Mouse (Mus musculus) intestine, postnatal 0 days (tissue): ENCODE data around the gene Eif2s2. TPM values are rescaled to one million over a fixed set of nuclear protein-coding genes. Genes with fewer than 3 reads are reported as not detected.
A peak's percentile ranks its signal among the peaks of the same experiment; 100 is the strongest.

ENCODE experiments used
- ATAC-seq: fragments of 200-750 bp; cut with Nextera tagmentation; 2 replicates; pipeline ENCODE4 v1.8.0; 2017; ENCODE audit warnings: mild to moderate bottlenecking, moderate TSS enrichment, moderate library complexity
- H3K27ac ChIP-seq: fragments of 300-500 bp; sonication (generic); 2 replicates; pipeline ENCODE4 v1.5.1; 2014; ENCODE audit warnings: mild to moderate bottlenecking, low read depth, low read length, moderate library complexity
- H3K27me3 ChIP-seq: fragments of 300-500 bp; sonication (generic); replicated peaks from 2 replicates; pipeline ENCODE4 v1.6.1; 2014; ENCODE audit warnings: low read length, mixed read lengths; ENCODE audit not compliant: control insufficient read depth, insufficient read depth
- H3K36me3 ChIP-seq: fragments of 300-500 bp; sonication (generic); 2 replicates; pipeline ENCODE4 v1.6.1; 2014; ENCODE audit warnings: mild to moderate bottlenecking, moderate library complexity; ENCODE audit not compliant: control insufficient read depth, insufficient read depth
- H3K4me1 ChIP-seq: fragments of 300-500 bp; sonication (generic); replicated peaks from 2 replicates; pipeline ENCODE4 v1.6.1; 2014; ENCODE audit warnings: antibody characterized with exemption, low read length, mixed read lengths; ENCODE audit not compliant: control insufficient read depth, insufficient read depth
- H3K4me2 ChIP-seq: fragments of 300-500 bp; sonication (generic); replicated peaks from 2 replicates; pipeline ENCODE4 v1.6.1; 2014; ENCODE audit warnings: low read depth, mild to moderate bottlenecking, moderate library complexity
- H3K4me3 ChIP-seq: fragments of 300-500 bp; sonication (generic); 2 replicates; pipeline ENCODE4 v1.5.1; 2014; ENCODE audit warnings: low read depth, low read length
- H3K9ac ChIP-seq: fragments of 300-500 bp; sonication (generic); 2 replicates; pipeline ENCODE4 v1.6.1; 2014; ENCODE audit warnings: mild to moderate bottlenecking, low read depth, low read length
- H3K9me3 ChIP-seq: fragments of 300-500 bp; sonication (generic); 2 replicates; pipeline ENCODE4 v1.6.1; 2016; ENCODE audit warnings: mixed run types; ENCODE audit not compliant: control insufficient read depth
- CTCF ChIP-seq: sonication (generic); IDR thresholded peaks from 2 replicates; pipeline ENCODE4 v1.5.1; 2016; ENCODE audit warnings: low read depth, mild to moderate bottlenecking, control low read depth, antibody characterized with exemption, moderate library complexity
- WGBS: fragments of 180-500 bp; shearing (Covaris S2); extraction: QIAGEN DNeasy Blood & Tissue Kit; methylation state at CpG from one replicate; pipeline ENCODE4 v1.1.7; 2014; 5-methylcytosine and 5-hydroxymethylcytosine counted together
- polyA plus RNA-seq: library from polyadenylated mRNA; unstranded; fragments of >200 nt; fragmentation: Nextera tagmentation; extraction: Ambion mirVana; gene quantifications from 2 replicates; pipeline ENCODE4 v1.2.1, GENCODE M21; 2015

Eif2s2 gene
- polyA plus RNA-seq: 80.4 and 85.5 TPM in 2 replicates

GRCm38 (mm10) chr2:154892201-154893044 is at the start of gene Eif2s2:
Gene Eif2s2, minus strand, starts transcription at chr2:154892935.
- no peaks in the 10 kb centered on the region for H3K27me3 ChIP-seq
- WGBS: under 1% methylated on average over 75 of the region's 75 CpGs
- peak within 1 kb of the TSS; percentile 80 for H3K27ac ChIP-seq
- peaks cover 4% of the 10 kb centered on the region; the same call in 1 of the 2 replicates for H3K36me3 ChIP-seq
- ATAC-seq: peak; percentile 97
- H3K4me3 ChIP-seq: peak within 1 kb of the TSS; percentile 63
- H3K4me1 ChIP-seq: peaks cover 6% of the 10 kb centered on the region; the same call in 1 of the 2 replicates
- H3K9me3 ChIP-seq: no peaks in the 10 kb centered on the region
- peak within 1 kb of the TSS; percentile 66 for H3K4me2 ChIP-seq
- peak within 1 kb of the TSS; percentile 75 for H3K9ac ChIP-seq
- no peak for TF ChIP-seq CTCF

- H3K4me1 ChIP-seq: no peaks in the 10 kb centered on the region
- H3K9me3 ChIP-seq: no peaks in the 10 kb centered on the region
- TF ChIP-seq CTCF: no peak
- H3K36me3 ChIP-seq: no peaks in the 10 kb centered on the region
- H3K9ac ChIP-seq: no peak overlapping the region
- no peak for ATAC-seq
- H3K27ac ChIP-seq: no peak overlapping the region
- no peak overlapping the region for H3K4me2 ChIP-seq
- 74% methylated on average over 10 of the region's 10 CpGs for WGBS
- no peak overlapping the region for H3K4me3 ChIP-seq
- no peaks in the 10 kb centered on the region for H3K27me3 ChIP-seq
These were observed 49.2 kb upstream of the Eif2s2 start for GRCm38 (mm10) chr2:154941952-154942351.

- Histone ChIP-seq H3K4me2 (peak overlapping the region; percentile 17; the same call in 1 of the 2 replicates), H3K9me3 (no peaks in the 10 kb centered on the region), H3K9ac (no peak overlapping the region), H3K4me1 (no peaks in the 10 kb centered on the region), H3K27me3 (no peaks in the 10 kb centered on the region), H3K27ac (no peak overlapping the region), H3K36me3 (no peaks in the 10 kb centered on the region), H3K4me3 (no peak overlapping the region)
- ATAC-seq: no peak
- TF ChIP-seq CTCF: no peak
- WGBS: 39% methylated on average over 8 of the region's 8 CpGs
These were observed 45.0 kb upstream of the Eif2s2 start for GRCm38 (mm10) chr2:154937547-154938390.

GRCm38 (mm10) chr2:154936536-154937155 is 43.9 kb upstream of the Eif2s2 start:
- TF ChIP-seq CTCF: no peak
- WGBS: 82% methylated on average over 11 of the region's 11 CpGs
- ATAC-seq: no peak

GRCm38 (mm10) chr2:154936106-154936505 is 43.4 kb upstream of the Eif2s2 start:
- no peaks in the 10 kb centered on the region for H3K9me3 ChIP-seq
- ATAC-seq: no peak
- H3K27ac ChIP-seq: no peak overlapping the region
- H3K4me3 ChIP-seq: no peak overlapping the region
- no peaks in the 10 kb centered on the region for H3K4me1 ChIP-seq
- H3K4me2 ChIP-seq: no peak overlapping the region
- H3K9ac ChIP-seq: no peak overlapping the region
- H3K36me3 ChIP-seq: no peaks in the 10 kb centered on the region
- TF ChIP-seq CTCF: no peak
- no peaks in the 10 kb centered on the region for H3K27me3 ChIP-seq
- WGBS: 80% methylated on average over 6 of the region's 6 CpGs

More at GRCm38 (mm10) chr2:154936536-154937155, 43.9 kb upstream of the Eif2s2 start:
- H3K36me3 ChIP-seq: no peaks in the 10 kb centered on the region
- no peak overlapping the region for H3K4me3 ChIP-seq
- no peak overlapping the region for H3K4me2 ChIP-seq
- no peak overlapping the region for H3K27ac ChIP-seq
- H3K4me1 ChIP-seq: no peaks in the 10 kb centered on the region
- H3K27me3 ChIP-seq: no peaks in the 10 kb centered on the region
- H3K9me3 ChIP-seq: no peaks in the 10 kb centered on the region
- H3K9ac ChIP-seq: no peak overlapping the region

GRCm38 (mm10) chr2:154933884-154934283 is 41.1 kb upstream of the Eif2s2 start:
- H3K36me3 ChIP-seq: no peaks in the 10 kb centered on the region
- peak; percentile 45 for TF ChIP-seq CTCF
- ATAC-seq: no peak
- H3K4me3 ChIP-seq: no peak overlapping the region
- H3K4me2 ChIP-seq: no peak overlapping the region
- no peaks in the 10 kb centered on the region for H3K4me1 ChIP-seq
- H3K9ac ChIP-seq: no peak overlapping the region
- no peaks in the 10 kb centered on the region for H3K9me3 ChIP-seq
- no peaks in the 10 kb centered on the region for H3K27me3 ChIP-seq
- WGBS: 60% methylated on average over 4 of the region's 4 CpGs
- H3K27ac ChIP-seq: no peak overlapping the region
